Comparison of ENCODE assay signal across 9 mouse cellular contexts in genomic region chr10:117952116-117953025, GRCm38 (mm10).
DNase-seq lines count a peak whose midpoint lies in the region; ATAC-seq lines count a peak whose summit lies in the region.
"Had no signal": no experiment of that assay in that cellular context is flagged by ENCODE, and none has a peak within 500 bp of the region (broad histone marks: within the 10 kb centered on the region; RNA-seq: fewer than 3 reads in every experiment).

No protein-coding gene starts in this region.

- H3K36me3 ChIP-seq in kidney, embryonic 16.5 days (ENCODE audit: insufficient read depth, low read length) = no peaks in the 10 kb centered on the region
- peaks cover 14% of the 10 kb centered on the region for H3K36me3 ChIP-seq in megakaryocyte, embryonic 14.5 days (replicated peaks; ENCODE audit: low read length)
- H3K36me3 ChIP-seq in forebrain, embryonic 16.5 days (ENCODE audit: control insufficient read depth, insufficient read depth) = no peaks in the 10 kb centered on the region
- H3K36me3 ChIP-seq: heart, embryonic 15.5 days had no signal

- H3K27ac ChIP-seq in kidney, embryonic 16.5 days (ENCODE audit: low read length) = no peak overlapping the region
- no peak overlapping the region for H3K27ac ChIP-seq in forebrain, embryonic 16.5 days (ENCODE audit: low read length)
- H3K27ac ChIP-seq: heart, embryonic 15.5 days had no signal

- H3K4me3 ChIP-seq in kidney, embryonic 16.5 days (ENCODE audit: low read length) = no peak overlapping the region
- peak overlapping the region; percentile 51 for H3K4me3 ChIP-seq in megakaryocyte, embryonic 14.5 days (replicated peaks)
- no peak overlapping the region for H3K4me3 ChIP-seq in forebrain, embryonic 16.5 days (replicated peaks; ENCODE audit: low read length)
- H3K4me3 ChIP-seq: heart, embryonic 15.5 days had no signal

- H3K4me2 ChIP-seq in kidney, embryonic 16.5 days (replicated peaks; ENCODE audit: low read depth, low read length) = 0 out of 2 replicates have a peak overlapping the region, but pooled peaks have one; percentile 14
- no peak overlapping the region for H3K4me2 ChIP-seq in forebrain, embryonic 16.5 days (ENCODE audit: low read length)
- H3K4me2 ChIP-seq: heart, embryonic 15.5 days had no signal

- no peaks in the 10 kb centered on the region for H3K27me3 ChIP-seq in kidney, embryonic 16.5 days (ENCODE audit: insufficient read depth, low read length)
- no peaks in the 10 kb centered on the region for H3K27me3 ChIP-seq in megakaryocyte, embryonic 14.5 days (replicated peaks)
- no peaks in the 10 kb centered on the region for H3K27me3 ChIP-seq in forebrain, embryonic 16.5 days (replicated peaks; ENCODE audit: control insufficient read depth, insufficient read depth, low read length)
- H3K27me3 ChIP-seq: heart, embryonic 15.5 days had no signal

- H3K9me3 ChIP-seq in kidney, embryonic 16.5 days (ENCODE audit: low read length) = no peaks in the 10 kb centered on the region
- no peaks in the 10 kb centered on the region for H3K9me3 ChIP-seq in megakaryocyte, embryonic 14.5 days
- no peaks in the 10 kb centered on the region for H3K9me3 ChIP-seq in forebrain, embryonic 16.5 days (ENCODE audit: control insufficient read depth, low read length)
- H3K9me3 ChIP-seq: heart, embryonic 15.5 days had no signal

- ATAC-seq in kidney, embryonic 16.5 days (ENCODE audit: low FRiP score, low TSS enrichment) = no peak
- ATAC-seq in common myeloid progenitor, adult 5-6 weeks (replicated peaks; ENCODE audit: low read depth, poor library complexity, severe bottlenecking) = peak; percentile 55
- no peak for ATAC-seq in forebrain, embryonic 16.5 days

- H3K4me1 ChIP-seq in kidney, embryonic 16.5 days (ENCODE audit: insufficient read depth, low read length) = no peaks in the 10 kb centered on the region
- peaks cover 57% of the 10 kb centered on the region for H3K4me1 ChIP-seq in megakaryocyte, embryonic 14.5 days
- no peaks in the 10 kb centered on the region for H3K4me1 ChIP-seq in forebrain, embryonic 16.5 days (replicated peaks; ENCODE audit: control insufficient read depth, insufficient read depth, low read length)

- H3K9ac ChIP-seq in kidney, embryonic 16.5 days (replicated peaks; ENCODE audit: low read length) = no peak overlapping the region
- no peak overlapping the region for H3K9ac ChIP-seq in forebrain, embryonic 16.5 days (replicated peaks; ENCODE audit: low read depth, low read length)
- H3K9ac ChIP-seq: heart, embryonic 15.5 days had no signal

- WGBS in kidney, embryonic 16.5 days = 64% methylated on average over 26 of the region's 26 CpGs
- 75% methylated on average over 26 of the region's 26 CpGs for WGBS in forebrain, embryonic 16.5 days

- DNase-seq in kidney, adult 11 months = no peak
- peak; percentile 73 for DNase-seq in thymus, postnatal 14 days
- DNase-seq in frontal cortex, postnatal 25 days (ENCODE audit: low spot score in 2 of 2) = no peak
- DNase-seq in kidney, postnatal 14 days = no peak
